Mouse (Mus musculus) heart, embryonic 16.5 days (tissue): ENCODE data around the gene Casp6. TPM values are rescaled to one million over a fixed set of nuclear protein-coding genes. Genes with fewer than 3 reads are reported as not detected.

Experiments used
- ATAC-seq: fragments of 200-750 bp; cut with Nextera tagmentation; replicated peaks from 2 replicates; pipeline ENCODE4 v1.8.0; 2017; ENCODE audit warnings: moderate number of reproducible peaks; ENCODE audit not compliant: insufficient read depth, low FRiP score; ENCODE audit errors: extremely low read depth
- H3K27ac ChIP-seq: fragments of 300-500 bp; sonication (generic); 2 replicates; pipeline ENCODE4 v1.5.1; 2014; ENCODE audit warnings: mild to moderate bottlenecking, low read length, control low read depth, moderate library complexity
- H3K27me3 ChIP-seq: fragments of 300-500 bp; sonication (generic); 2 replicates; pipeline ENCODE4 v1.6.1; 2014; ENCODE audit warnings: low read length, mixed read lengths; ENCODE audit not compliant: control insufficient read depth, insufficient read depth
- H3K36me3 ChIP-seq: fragments of 300-500 bp; sonication (generic); 2 replicates; pipeline ENCODE4 v1.6.1; 2014; ENCODE audit not compliant: control insufficient read depth, insufficient read depth
- H3K4me1 ChIP-seq: fragments of 300-500 bp; sonication (generic); 2 replicates; pipeline ENCODE4 v1.6.1; 2014; ENCODE audit warnings: low read length, mixed read lengths; ENCODE audit not compliant: control insufficient read depth, insufficient read depth
- H3K4me2 ChIP-seq: fragments of 300-500 bp; sonication (generic); 2 replicates; pipeline ENCODE4 v1.6.1; 2014; ENCODE audit warnings: low read depth, mild to moderate bottlenecking, control low read depth, low read length
- H3K4me3 ChIP-seq: fragments of 300-500 bp; sonication (generic); 2 replicates; pipeline ENCODE4 v1.5.1; 2014; ENCODE audit warnings: mild to moderate bottlenecking, control low read depth, low read length
- H3K9ac ChIP-seq: fragments of 300-500 bp; sonication (generic); 2 replicates; pipeline ENCODE4 v1.6.1; 2014; ENCODE audit warnings: low read length, control low read depth
- H3K9me3 ChIP-seq: fragments of 300-500 bp; sonication (generic); replicated peaks from 2 replicates; pipeline ENCODE4 v1.6.1; 2016; ENCODE audit warnings: low read length; ENCODE audit not compliant: control insufficient read depth
- WGBS: fragments of 180-500 bp; shearing (Covaris S2); extraction: QIAGEN DNeasy Blood & Tissue Kit; methylation state at CpG from one replicate; pipeline ENCODE4 v1.1.7; 2014; 5-methylcytosine and 5-hydroxymethylcytosine counted together
- polyA plus RNA-seq: library from polyadenylated mRNA; unstranded; fragments of >200 nt; fragmentation: Nextera tagmentation; extraction: Ambion mirVana; gene quantifications from 2 replicates; pipeline ENCODE4 v1.2.1, GENCODE M21; 2015

The Casp6 gene
- polyA plus RNA-seq, 1 experiment from 2014 or later = 66.6 TPM

DNA sequence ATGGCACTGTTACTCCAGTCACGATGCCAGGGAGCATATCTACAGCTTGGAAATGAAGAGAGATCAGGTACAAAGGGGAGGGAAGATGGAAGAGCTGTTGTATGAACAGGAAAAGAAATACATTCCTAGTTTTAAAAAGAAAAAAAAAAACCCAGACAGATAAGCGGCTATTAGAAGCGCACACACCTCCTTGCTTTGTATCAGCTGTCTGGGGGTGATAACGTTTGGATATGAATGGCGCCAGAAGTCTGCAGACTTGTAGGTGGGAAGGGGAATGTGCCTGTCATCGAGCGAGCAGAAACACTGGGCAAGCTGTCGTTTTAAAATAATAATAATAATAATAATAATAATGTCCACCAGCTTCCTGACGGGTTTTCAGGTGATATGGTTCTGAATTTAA, 15.6 kb upstream of the Casp6 start:
- Histone ChIP-seq H3K9ac (no peak overlapping the region), H3K4me1 (peaks cover 4% of the 10 kb centered on the region), H3K27me3 (no peaks in the 10 kb centered on the region), H3K36me3 (0 out of 2 replicates have a peak, but pooled peaks cover 2% of the 10 kb centered on the region), H3K9me3 (no peaks in the 10 kb centered on the region), H3K4me3 (no peak overlapping the region), H3K27ac (no peak overlapping the region), H3K4me2 (no peak overlapping the region)
- no peak for ATAC-seq
- WGBS = 38% methylated on average over 9 of the region's 9 CpGs

GRCm38 (mm10) chr3:129886430-129886829, 14.8 kb upstream of the Casp6 start:
- H3K4me3 ChIP-seq = no peak overlapping the region
- no peak overlapping the region for H3K9ac ChIP-seq
- no peaks in the 10 kb centered on the region for H3K27me3 ChIP-seq
- H3K36me3 ChIP-seq = peaks cover 7% of the 10 kb centered on the region; the same call in 1 of the 2 replicates
- no peak overlapping the region for H3K27ac ChIP-seq
- WGBS = 73% methylated on average over 5 of the region's 5 CpGs
- peaks cover 4% of the 10 kb centered on the region for H3K4me1 ChIP-seq
- no peak for ATAC-seq
- no peak overlapping the region for H3K4me2 ChIP-seq
- no peaks in the 10 kb centered on the region for H3K9me3 ChIP-seq

- no peaks in the 10 kb centered on the region for H3K9me3 ChIP-seq
- H3K27ac ChIP-seq = no peak overlapping the region
- H3K9ac ChIP-seq = no peak overlapping the region
- H3K4me3 ChIP-seq = no peak overlapping the region
- H3K27me3 ChIP-seq = no peaks in the 10 kb centered on the region
- 82% methylated on average over 13 of the region's 13 CpGs for WGBS
- H3K4me2 ChIP-seq = no peak overlapping the region
- ATAC-seq = no peak
- H3K4me1 ChIP-seq = peaks cover 4% of the 10 kb centered on the region
- peaks cover 11% of the 10 kb centered on the region for H3K36me3 ChIP-seq
Observed at GRCm38 (mm10) chr3:129887779-129888517, 13.3 kb upstream of the Casp6 start.

DNA sequence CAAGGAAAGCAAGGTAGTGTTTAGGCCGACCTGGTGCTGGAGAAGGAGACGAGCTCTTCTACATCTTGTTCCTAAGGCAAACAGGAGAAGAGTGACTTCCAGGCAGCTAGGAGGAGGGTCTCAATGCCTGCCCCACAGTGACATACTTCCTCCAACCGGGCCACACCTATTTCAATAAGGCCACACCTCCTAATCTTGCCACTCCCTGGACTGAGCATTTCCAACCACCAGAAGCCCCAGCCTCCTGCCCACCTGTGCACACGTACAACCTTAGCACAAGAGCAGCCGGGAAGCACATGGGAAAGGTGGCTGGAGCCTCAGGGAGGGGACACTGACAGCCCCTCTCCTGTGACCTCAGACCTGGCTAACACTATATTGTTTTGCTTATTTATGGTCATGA, 9.2 kb upstream of the Casp6 start:
- peaks cover 15% of the 10 kb centered on the region for H3K36me3 ChIP-seq
- 78% methylated on average over 5 of the region's 5 CpGs for WGBS
- H3K9me3 ChIP-seq = no peaks in the 10 kb centered on the region
- no peak overlapping the region for H3K9ac ChIP-seq
- H3K4me3 ChIP-seq = no peak overlapping the region
- H3K4me1 ChIP-seq = no peaks in the 10 kb centered on the region
- no peak for ATAC-seq
- H3K27me3 ChIP-seq = no peaks in the 10 kb centered on the region
- H3K4me2 ChIP-seq = no peak overlapping the region
- no peak overlapping the region for H3K27ac ChIP-seq

DNA sequence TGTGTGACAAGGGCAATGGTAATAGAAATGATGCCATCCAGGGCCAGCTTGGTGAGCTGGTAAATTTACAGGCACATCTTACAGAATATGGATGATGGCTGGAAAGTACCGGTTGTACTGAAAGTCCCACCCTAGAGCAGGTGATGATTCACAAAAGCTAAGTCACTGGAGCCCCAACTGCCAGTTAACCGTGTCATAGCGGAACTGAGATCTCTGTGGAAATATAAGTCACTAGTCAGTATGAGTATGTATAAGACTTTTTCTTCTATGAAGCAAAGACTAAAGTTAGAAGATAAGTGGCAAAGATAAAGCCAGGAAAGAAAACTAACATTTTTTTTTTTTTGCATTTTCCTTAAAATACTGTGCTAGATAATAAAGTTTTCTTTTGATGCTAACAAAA, 8.1 kb upstream of the Casp6 start:
- WGBS = 90% methylated on average over 3 of the region's 3 CpGs
- H3K36me3 ChIP-seq = peaks cover 15% of the 10 kb centered on the region
- no peak overlapping the region for H3K4me2 ChIP-seq
- H3K4me3 ChIP-seq = no peak overlapping the region
- no peak overlapping the region for H3K27ac ChIP-seq
- no peaks in the 10 kb centered on the region for H3K27me3 ChIP-seq
- H3K9ac ChIP-seq = no peak overlapping the region
- no peaks in the 10 kb centered on the region for H3K9me3 ChIP-seq
- ATAC-seq = no peak
- no peaks in the 10 kb centered on the region for H3K4me1 ChIP-seq

DNA sequence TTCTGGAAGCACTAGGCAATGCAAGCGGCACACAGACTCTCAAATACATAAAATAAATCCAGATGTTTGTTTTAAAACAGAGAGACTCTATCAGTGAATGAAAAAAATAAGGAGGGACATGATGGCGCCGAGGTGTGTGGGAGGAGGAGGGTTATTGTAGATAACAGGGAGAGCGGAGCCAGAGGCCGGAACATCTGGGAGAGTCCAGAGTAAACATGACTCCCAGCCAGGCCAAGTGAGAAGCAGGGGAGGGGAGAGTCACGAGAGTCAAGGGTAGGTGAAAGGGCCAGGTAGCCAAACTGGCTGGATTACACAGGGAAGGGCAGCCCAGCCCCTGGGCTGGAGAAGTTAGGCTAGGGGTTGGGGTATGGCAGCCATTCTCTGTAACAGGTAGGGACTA, 4.6 kb upstream of the Casp6 start:
- no peak overlapping the region for H3K27ac ChIP-seq
- H3K27me3 ChIP-seq = no peaks in the 10 kb centered on the region
- no peaks in the 10 kb centered on the region for H3K4me1 ChIP-seq
- H3K4me3 ChIP-seq = no peak overlapping the region
- ATAC-seq = no peak
- H3K9ac ChIP-seq = no peak overlapping the region
- H3K9me3 ChIP-seq = no peaks in the 10 kb centered on the region
- no peak overlapping the region for H3K4me2 ChIP-seq
- peaks cover 10% of the 10 kb centered on the region; the same call in 1 of the 2 replicates for H3K36me3 ChIP-seq
- WGBS = 43% methylated on average over 6 of the region's 6 CpGs

- no peak overlapping the region for H3K9ac ChIP-seq
- peaks cover 12% of the 10 kb centered on the region for H3K4me1 ChIP-seq
- no peaks in the 10 kb centered on the region for H3K27me3 ChIP-seq
- 63% methylated on average over 4 of the region's 4 CpGs for WGBS
- H3K36me3 ChIP-seq = 0 out of 2 replicates have a peak, but pooled peaks cover 2% of the 10 kb centered on the region
- ATAC-seq = no peak
- no peak overlapping the region for H3K4me3 ChIP-seq
- no peak overlapping the region for H3K27ac ChIP-seq
- H3K9me3 ChIP-seq = no peaks in the 10 kb centered on the region
- H3K4me2 ChIP-seq = no peak overlapping the region
Observed at GRCm38 (mm10) chr3:129898886-129899285, 2.3 kb upstream of the Casp6 start.

DNA sequence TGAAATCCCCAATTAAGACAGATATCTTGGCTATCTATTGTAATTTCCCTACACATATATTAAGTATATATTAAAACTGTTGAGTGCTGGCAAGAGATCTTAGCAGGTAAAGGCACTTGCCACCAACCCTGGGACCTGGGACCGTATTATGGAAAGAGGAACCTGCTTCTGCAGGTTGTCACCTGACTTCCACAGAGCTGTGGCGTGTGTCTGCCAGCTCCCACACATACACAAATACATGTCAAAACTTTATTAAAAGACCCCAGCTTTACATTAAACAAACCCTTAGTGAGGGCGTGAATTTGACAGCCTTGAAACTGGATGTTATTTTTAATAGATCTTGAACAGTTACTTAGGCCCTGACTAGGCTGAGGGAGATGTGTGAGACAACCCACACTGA, 2.1 kb downstream of the Casp6 start:
- 83% methylated on average over 3 of the region's 3 CpGs for whole genome bisulfite sequencing
- H3K9ac ChIP-seq = no peak overlapping the region
- H3K9me3 ChIP-seq = no peaks in the 10 kb centered on the region
- H3K36me3 ChIP-seq = peaks cover 10% of the 10 kb centered on the region
- H3K4me1 ChIP-seq = peaks cover 12% of the 10 kb centered on the region
- no peak overlapping the region for H3K4me3 ChIP-seq
- ATAC-seq = no peak
- no peak overlapping the region for H3K4me2 ChIP-seq
- H3K27ac ChIP-seq = no peak overlapping the region
- no peaks in the 10 kb centered on the region for H3K27me3 ChIP-seq

DNA sequence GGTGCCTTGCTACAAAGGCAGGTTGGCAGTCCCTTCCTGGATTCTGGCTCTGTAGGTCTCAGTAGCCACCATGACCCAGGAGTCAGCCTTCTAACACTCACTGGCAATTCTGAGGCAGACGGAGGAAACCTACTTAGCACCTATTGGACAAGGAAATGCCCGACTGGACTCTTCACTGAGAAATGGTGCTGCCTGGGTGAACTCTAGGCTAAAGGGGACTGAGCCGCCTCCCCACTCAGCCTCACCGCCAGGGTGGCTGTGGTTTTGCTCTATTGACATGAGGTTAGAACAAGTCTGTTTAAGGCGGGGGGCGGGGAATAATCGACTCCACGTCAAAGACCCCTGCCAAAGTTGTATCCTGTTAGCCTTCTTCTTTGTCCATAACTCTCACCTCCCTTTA, 2.6 kb downstream of the Casp6 start:
- Histone ChIP-seq H3K9ac (no peak overlapping the region), H3K4me2 (no peak overlapping the region), H3K4me1 (peaks cover 12% of the 10 kb centered on the region), H3K27me3 (no peaks in the 10 kb centered on the region), H3K27ac (no peak overlapping the region), H3K9me3 (no peaks in the 10 kb centered on the region), H3K36me3 (peaks cover 15% of the 10 kb centered on the region), H3K4me3 (no peak overlapping the region)
- WGBS = 80% methylated on average over 8 of the region's 8 CpGs
- no peak for ATAC-seq
